Mouse (Mus musculus) liver, embryonic 12.5 days (tissue): ENCODE data around the gene Sgk2. TPM values are rescaled to one million over a fixed set of nuclear protein-coding genes. Genes with fewer than 3 reads are reported as not detected.
A peak's percentile ranks its signal among the peaks of the same experiment; 100 is the strongest.
"Not testable (repeated sequence)": the region's sequence is repeated elsewhere in the genome, so short reads cannot be mapped to it uniquely, and the experiment has no call there.

ENCODE experiments used
- ATAC-seq: fragments of 200-750 bp; cut with Nextera tagmentation; 2 replicates; pipeline ENCODE4 v1.8.0; 2017; ENCODE audit warnings: moderate number of reproducible peaks, mild to moderate bottlenecking, moderate library complexity
- H3K27ac ChIP-seq: fragments of 300-500 bp; sonication (generic); 2 replicates; pipeline ENCODE4 v1.5.1; 2016; ENCODE audit warnings: mild to moderate bottlenecking
- H3K27me3 ChIP-seq: fragments of 300-500 bp; sonication (generic); replicated peaks from 2 replicates; pipeline ENCODE4 v1.6.1; 2016; ENCODE audit warnings: mild to moderate bottlenecking, moderate library complexity
- H3K36me3 ChIP-seq: fragments of 300-500 bp; sonication (generic); 2 replicates; pipeline ENCODE4 v1.6.1; 2016; ENCODE audit warnings: mild to moderate bottlenecking, moderate library complexity
- H3K4me1 ChIP-seq: fragments of 300-500 bp; sonication (generic); 2 replicates; pipeline ENCODE4 v1.6.1; 2016
- H3K4me2 ChIP-seq: fragments of 300-500 bp; sonication (generic); 2 replicates; pipeline ENCODE4 v1.6.1; 2016; ENCODE audit warnings: mild to moderate bottlenecking, moderate library complexity
- H3K4me3 ChIP-seq: fragments of 300-500 bp; sonication (generic); 2 replicates; pipeline ENCODE4 v1.5.1; 2016; ENCODE audit warnings: mild to moderate bottlenecking, moderate library complexity
- H3K9ac ChIP-seq: fragments of 300-500 bp; sonication (generic); 2 replicates; pipeline ENCODE4 v1.6.1; 2016; ENCODE audit warnings: mild to moderate bottlenecking, moderate library complexity
- H3K9me3 ChIP-seq: fragments of 300-500 bp; sonication (generic); replicated peaks from 2 replicates; pipeline ENCODE4 v1.6.1; 2016; ENCODE audit warnings: mild to moderate bottlenecking, moderate library complexity
- whole genome bisulfite sequencing: fragments of 180-500 bp; shearing (Covaris S2); methylation state at CpG from one replicate; pipeline ENCODE4 v1.1.7; 2016; ENCODE audit not compliant: insufficient replicate concordance; 5-methylcytosine and 5-hydroxymethylcytosine counted together
- polyA plus RNA-seq: library from polyadenylated mRNA; unstranded; fragments of >200 nt; fragmentation: Nextera tagmentation; extraction: Ambion mirVana; gene quantifications from 2 replicates; pipeline ENCODE4 v1.2.1, GENCODE M21; 2016

Gene Sgk2
- polyA plus RNA-seq, 1 experiment from 2014 or later: 3.0 TPM

DNA sequence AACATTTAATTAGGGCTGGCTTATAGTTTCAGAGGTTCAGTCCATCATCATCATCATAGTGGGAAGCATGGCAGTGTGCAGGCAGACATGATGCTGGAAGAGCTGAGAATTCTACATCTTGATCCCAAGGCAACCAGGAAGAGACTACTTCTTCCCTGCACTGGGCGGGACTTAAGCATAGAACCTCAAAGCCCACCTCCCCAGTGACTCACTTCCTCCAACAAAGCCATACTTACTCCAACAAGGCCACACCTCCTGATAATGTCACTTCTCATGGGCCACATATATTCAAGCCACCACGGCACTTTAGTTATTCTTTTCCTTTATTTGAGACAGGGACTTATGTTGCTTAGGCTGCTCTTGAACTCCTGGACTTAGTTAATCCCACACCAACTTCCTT lies 62.0 kb downstream of the Sgk2 start:
- H3K36me3 ChIP-seq: peaks cover 36% of the 10 kb centered on the region
- H3K27ac ChIP-seq: no peak overlapping the region
- H3K4me1 ChIP-seq: peaks cover 10% of the 10 kb centered on the region
- WGBS: 71% methylated on average over 2 of the region's 2 CpGs
- no peak overlapping the region for H3K9ac ChIP-seq
- H3K4me3 ChIP-seq: no peak overlapping the region
- no peaks in the 10 kb centered on the region for H3K27me3 ChIP-seq
- H3K9me3 ChIP-seq: no peaks in the 10 kb centered on the region
- no peak overlapping the region for H3K4me2 ChIP-seq
- no peak for ATAC-seq

DNA sequence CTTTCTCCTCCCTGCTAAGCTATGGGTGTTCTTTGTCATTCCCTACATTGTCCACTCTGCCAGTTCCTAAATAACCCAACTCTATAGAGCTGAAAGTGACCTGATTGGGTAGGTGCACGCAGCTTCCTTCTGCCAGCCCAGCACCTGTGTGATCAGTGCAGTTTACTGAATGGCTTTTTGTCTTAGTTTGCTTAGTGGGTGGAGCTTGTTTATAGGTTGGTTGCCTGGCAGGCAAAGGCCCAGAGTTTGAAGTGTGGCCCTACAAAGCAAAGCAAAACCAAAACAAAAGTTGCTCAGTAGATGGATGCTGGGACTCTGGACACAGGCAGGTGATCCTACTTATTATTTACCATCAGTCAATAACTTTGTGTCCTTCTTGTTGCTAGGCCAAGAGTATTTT lies 64.6 kb downstream of the Sgk2 start:
- Histone ChIP-seq H3K9ac (no peak overlapping the region), H3K36me3 (peaks cover 17% of the 10 kb centered on the region), H3K27me3 (no peaks in the 10 kb centered on the region), H3K4me1 (peaks cover 27% of the 10 kb centered on the region), H3K27ac (no peak overlapping the region), H3K4me3 (no peak overlapping the region), H3K4me2 (no peak overlapping the region), H3K9me3 (no peaks in the 10 kb centered on the region)
- 65% methylated on average over 1 of the region's 1 CpGs for WGBS
- ATAC-seq: no peak

DNA sequence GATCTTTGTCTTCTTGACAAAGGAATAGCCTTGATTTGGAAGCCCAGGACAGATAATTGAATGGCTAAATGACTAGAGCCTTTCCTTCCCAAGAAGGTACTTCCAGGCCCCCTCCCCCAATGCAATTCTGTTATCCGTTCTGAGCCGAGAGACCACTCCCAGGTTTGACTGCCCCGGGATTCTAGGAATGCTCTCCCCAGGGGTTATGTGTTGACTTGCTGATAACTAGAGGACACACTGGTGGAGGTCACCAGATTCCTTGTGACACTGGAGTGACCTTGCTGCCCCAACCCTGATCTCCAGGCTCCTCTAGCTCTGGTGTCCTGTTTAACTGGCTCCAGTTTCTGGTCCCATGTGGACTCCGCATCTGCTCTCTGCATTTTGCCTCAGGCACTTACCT lies 65.0 kb downstream of the Sgk2 start:
- no peak overlapping the region for H3K27ac ChIP-seq
- no peak overlapping the region for H3K4me3 ChIP-seq
- peaks cover 31% of the 10 kb centered on the region for H3K4me1 ChIP-seq
- no peak for ATAC-seq
- WGBS: 47% methylated on average over 4 of the region's 4 CpGs
- H3K36me3 ChIP-seq: peaks cover 16% of the 10 kb centered on the region
- no peak overlapping the region for H3K4me2 ChIP-seq
- H3K27me3 ChIP-seq: no peaks in the 10 kb centered on the region
- no peaks in the 10 kb centered on the region for H3K9me3 ChIP-seq
- H3K9ac ChIP-seq: no peak overlapping the region

DNA sequence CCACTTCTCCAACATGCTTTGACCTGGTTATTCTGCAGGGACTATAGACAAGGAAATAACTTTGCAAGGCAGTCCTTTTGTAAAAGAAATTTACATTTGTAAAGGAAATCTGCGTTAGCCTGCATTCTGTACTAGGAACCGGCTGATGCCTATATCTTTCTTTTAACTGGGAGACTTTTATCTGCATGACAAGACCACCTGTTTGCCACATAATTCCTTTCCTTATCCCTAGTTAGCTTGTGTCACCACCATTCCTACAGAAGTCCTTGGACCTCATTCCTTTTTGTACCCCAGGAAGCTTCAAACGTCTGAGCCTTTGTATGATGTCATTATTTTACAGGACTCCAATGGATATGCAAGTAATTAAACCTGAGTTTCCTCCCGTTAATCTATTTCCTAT lies 65.7 kb downstream of the Sgk2 start:
- Histone ChIP-seq H3K27ac (no peak overlapping the region), H3K4me3 (no peak overlapping the region), H3K4me1 (peaks cover 33% of the 10 kb centered on the region), H3K36me3 (peaks cover 12% of the 10 kb centered on the region; the same call in 1 of the 2 replicates), H3K9ac (no peak overlapping the region), H3K9me3 (no peaks in the 10 kb centered on the region), H3K4me2 (no peak overlapping the region), H3K27me3 (no peaks in the 10 kb centered on the region)
- no peak for ATAC-seq
- WGBS: 71% methylated on average over 4 of the region's 4 CpGs

DNA sequence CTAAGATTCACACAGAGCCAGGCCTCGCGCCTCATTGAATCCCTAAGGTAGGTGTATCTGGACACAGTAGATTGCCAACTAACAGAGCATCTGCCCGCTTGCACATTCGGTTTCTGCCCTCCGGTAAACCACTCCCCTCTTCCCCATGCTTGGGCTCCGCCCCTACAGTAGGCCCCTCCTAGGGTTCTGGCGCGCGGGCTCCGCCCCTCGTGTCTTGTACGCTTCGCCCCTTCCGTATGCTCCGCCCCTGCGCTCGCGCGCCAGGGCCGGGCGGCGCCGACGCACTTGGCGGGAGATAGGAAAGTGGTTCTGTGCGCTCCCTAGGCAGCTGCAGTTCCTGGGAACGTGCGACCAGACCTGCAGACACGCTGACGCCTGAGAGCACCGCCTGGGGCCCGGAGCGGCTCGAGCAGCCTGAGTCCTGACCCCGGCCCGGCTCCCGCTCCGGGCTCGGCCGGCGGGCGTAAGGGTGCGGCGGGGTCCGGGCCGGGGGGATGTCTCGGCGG lies 67.3 kb downstream of the Sgk2 start, which contains the start of gene Mybl2:
Mybl2 (plus strand) TSS at position 353 of the 506 bp plus-strand sequence.
- Histone ChIP-seq H3K9ac (peak within 1 kb of the TSS; percentile 91), H3K36me3 (peaks cover 19% of the 10 kb centered on the region), H3K4me2 (peak within 1 kb of the TSS; percentile 94), H3K27ac (peak within 1 kb of the TSS; percentile 90), H3K4me1 (peaks cover 45% of the 10 kb centered on the region), H3K4me3 (peak within 1 kb of the TSS; percentile 81), H3K9me3 (no peaks in the 10 kb centered on the region), H3K27me3 (no peaks in the 10 kb centered on the region)
- peak; percentile 97 for ATAC-seq
- WGBS: under 1% methylated on average over 48 of the region's 48 CpGs

DNA sequence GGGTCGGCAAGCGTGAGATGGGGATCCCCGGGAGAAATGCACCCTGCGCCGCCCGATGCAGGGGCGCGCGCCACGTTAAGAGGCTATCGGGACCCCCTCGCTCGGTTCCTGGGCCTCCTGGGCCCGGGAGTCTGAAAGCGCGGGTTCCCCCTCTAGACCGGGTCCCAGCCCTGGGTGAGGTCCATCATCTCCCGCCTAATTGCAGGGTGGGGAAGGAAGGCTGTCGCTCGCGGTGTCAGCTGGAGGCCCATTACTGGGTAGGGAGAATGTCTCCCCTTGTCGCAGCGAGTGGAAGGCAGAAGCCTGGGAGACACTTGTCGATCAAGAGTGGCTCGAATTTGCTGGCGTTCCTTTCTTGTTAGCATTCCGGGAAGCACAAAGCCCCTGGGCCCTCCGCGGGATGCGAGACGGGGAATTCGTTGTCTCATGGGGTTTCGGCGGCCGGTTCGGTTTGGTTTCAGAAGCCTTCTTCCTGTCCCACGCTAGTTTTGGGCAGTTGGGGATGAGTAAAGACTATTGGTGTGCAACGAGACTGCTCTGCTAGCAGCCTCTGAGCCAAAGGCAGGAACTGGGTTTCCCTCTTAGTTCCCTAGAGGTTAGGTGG lies 67.9 kb downstream of the Sgk2 start:
- Histone ChIP-seq H3K4me2 (peak overlapping the region; percentile 94), H3K4me1 (peaks cover 51% of the 10 kb centered on the region), H3K9me3 (no peaks in the 10 kb centered on the region), H3K27ac (peak overlapping the region; percentile 90), H3K36me3 (peaks cover 25% of the 10 kb centered on the region), H3K4me3 (peak overlapping the region; percentile 81), H3K27me3 (no peaks in the 10 kb centered on the region), H3K9ac (peak overlapping the region; percentile 91)
- ATAC-seq: peak; percentile 55
- under 1% methylated on average over 36 of the region's 38 CpGs for WGBS

DNA sequence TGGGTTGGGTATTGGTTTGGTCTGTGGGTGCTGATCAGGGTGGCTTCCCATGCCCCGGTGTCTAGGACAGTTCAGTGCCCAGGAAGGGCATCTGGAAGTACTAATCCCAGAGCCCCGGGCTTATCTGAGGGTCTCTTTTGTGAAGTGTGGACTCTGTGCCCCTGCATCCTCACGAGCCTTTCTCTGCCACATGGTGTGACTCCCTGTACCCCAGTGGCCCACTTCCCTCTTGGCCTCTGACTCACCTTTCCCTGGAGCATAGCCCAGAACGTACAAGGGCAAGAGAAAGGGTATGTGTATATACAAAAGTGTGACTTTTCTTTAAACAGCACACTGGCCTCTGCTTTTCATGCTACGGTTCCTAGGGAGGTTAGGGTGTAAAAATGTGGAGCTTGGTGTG lies 68.6 kb downstream of the Sgk2 start:
- 22% methylated on average over 5 of the region's 5 CpGs for WGBS
- no peak for ATAC-seq
- Histone ChIP-seq H3K27me3 (no peaks in the 10 kb centered on the region), H3K9me3 (no peaks in the 10 kb centered on the region), H3K27ac (peak overlapping the region; percentile 90; the same call in 1 of the 2 replicates), H3K4me1 (peaks cover 57% of the 10 kb centered on the region), H3K4me3 (peak overlapping the region; percentile 81), H3K36me3 (peaks cover 28% of the 10 kb centered on the region), H3K4me2 (peak overlapping the region; percentile 94), H3K9ac (peak overlapping the region; percentile 91)

DNA sequence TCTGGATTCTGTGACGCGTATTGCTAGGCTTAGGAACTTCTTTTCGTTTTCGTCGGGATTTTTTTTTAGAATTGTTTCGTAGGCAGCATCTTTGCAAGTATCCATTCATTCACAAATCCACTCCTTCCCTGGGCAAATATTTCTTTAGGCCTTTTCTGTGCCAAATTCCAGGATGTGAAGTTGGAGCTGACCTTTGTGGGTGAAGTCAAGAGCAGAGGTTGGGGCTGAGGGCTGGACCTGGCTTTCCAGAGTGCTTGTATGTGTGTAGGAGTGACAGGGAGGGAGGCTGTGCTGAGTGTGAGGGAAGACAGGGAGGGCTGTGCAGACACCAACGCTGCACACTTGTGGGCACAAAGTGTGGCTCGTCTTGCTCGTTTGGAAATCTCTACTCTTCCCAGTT lies 69.5 kb downstream of the Sgk2 start:
- Histone ChIP-seq H3K36me3 (peaks cover 36% of the 10 kb centered on the region), H3K4me3 (peak overlapping the region; percentile 81), H3K4me2 (peak overlapping the region; percentile 94), H3K4me1 (peaks cover 65% of the 10 kb centered on the region), H3K9me3 (no peaks in the 10 kb centered on the region), H3K27me3 (no peaks in the 10 kb centered on the region), H3K9ac (peak overlapping the region; percentile 91; the same call in 1 of the 2 replicates), H3K27ac (no peak overlapping the region)
- ATAC-seq: no peak
- WGBS: 83% methylated on average over 9 of the region's 9 CpGs

DNA sequence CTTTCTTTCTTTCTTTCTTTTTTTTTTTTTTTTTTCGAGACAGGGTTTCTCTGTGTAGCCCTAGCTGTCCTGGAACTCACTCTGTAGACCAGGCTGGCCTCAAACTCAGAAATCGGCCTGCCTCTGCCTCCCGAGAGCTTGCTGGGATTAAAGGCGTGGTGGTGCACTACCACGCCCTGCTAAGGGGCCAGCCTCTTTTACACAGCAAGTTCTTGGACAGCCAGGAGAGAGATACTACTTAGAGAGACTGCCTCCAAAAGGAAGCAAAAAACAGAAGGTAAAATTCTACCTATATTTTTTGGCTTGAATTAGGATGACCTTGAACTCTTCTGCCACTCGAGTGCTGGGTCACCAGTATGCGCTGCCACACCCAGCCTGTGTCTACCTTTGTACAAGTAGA lies 71.9 kb downstream of the Sgk2 start:
- H3K27me3 ChIP-seq, H3K9me3 ChIP-seq, H3K4me3 ChIP-seq, H3K27ac ChIP-seq, H3K9ac ChIP-seq, ATAC-seq: not testable (repeated sequence)
- WGBS: 73% methylated on average over 7 of the region's 7 CpGs
- peaks cover 57% of the 10 kb centered on the region for H3K4me1 ChIP-seq
- H3K4me2 ChIP-seq: peak overlapping the region; percentile 12
- H3K36me3 ChIP-seq: peaks cover 60% of the 10 kb centered on the region

DNA sequence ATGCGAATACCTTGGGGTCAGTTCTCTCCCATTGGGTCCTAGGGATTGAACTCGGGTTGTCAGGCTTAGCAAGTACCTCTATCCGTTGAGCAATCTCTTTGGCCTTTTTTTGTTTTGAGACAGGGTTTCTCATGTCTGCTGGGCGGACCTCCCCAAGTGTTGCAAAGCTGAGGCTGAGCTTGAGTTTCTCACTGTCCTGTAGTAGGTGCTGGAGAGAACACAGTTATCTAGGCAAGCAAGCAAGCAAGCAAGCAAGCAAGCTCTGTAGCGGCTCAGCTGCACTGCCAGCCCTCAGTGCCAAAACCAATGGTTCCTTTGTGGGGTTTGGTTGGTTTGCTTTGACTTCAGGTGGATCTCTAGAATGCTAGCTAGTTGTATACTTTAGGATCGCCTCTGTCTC lies 73.5 kb downstream of the Sgk2 start:
- no peak for ATAC-seq
- H3K9ac ChIP-seq: no peak overlapping the region
- no peak overlapping the region for H3K4me3 ChIP-seq
- peaks cover 49% of the 10 kb centered on the region for H3K4me1 ChIP-seq
- WGBS: 46% methylated on average over 6 of the region's 6 CpGs
- no peak overlapping the region for H3K4me2 ChIP-seq
- peaks cover 77% of the 10 kb centered on the region for H3K36me3 ChIP-seq
- H3K27ac ChIP-seq: peak overlapping the region; percentile 33; the same call in 1 of the 2 replicates
- no peaks in the 10 kb centered on the region for H3K9me3 ChIP-seq
- no peaks in the 10 kb centered on the region for H3K27me3 ChIP-seq

DNA sequence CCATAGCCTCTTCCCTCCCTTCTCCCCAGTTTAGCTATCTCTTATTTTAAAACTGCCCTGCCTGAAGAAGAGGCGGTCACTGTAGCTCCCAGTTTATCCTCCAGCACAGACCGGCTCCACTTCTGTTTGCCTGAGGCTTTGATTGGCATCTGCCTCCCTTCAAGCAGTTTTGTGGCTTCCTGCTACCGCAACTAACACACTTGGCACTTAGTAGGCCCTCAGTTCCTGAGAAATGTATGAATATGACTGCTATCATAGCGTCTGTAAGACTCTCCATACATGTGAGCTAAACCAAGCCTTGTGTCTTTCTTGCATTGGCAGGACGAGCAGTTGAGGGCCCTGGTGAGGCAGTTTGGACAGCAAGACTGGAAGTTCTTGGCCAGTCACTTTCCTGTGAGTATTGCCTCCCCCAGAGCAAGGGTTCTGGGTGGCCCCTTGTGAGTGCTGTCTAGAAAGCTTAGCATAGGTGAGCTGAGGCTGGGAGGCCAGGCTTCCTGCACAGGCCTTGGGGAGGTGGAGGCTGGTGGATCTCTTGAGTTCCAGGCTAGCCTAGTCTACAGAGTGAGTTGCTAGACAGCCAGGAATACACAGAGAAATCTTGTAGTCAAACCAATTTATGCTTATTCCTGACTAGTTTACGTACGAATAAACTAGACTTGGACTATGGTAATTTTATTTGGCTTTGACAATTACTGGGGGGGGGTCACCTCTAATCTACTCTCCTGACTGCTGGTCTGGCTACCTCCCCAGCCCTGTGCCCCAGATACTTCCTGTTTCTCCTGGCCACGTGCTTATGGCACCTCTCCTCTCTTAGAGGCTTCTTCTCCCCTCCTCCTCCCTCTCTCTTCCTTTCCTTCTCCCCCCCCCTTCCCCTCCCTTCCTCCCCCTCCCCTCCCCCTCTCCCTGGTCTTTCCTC lies 74.3 kb downstream of the Sgk2 start:
- Histone ChIP-seq H3K9ac (no peak overlapping the region), H3K36me3 (peaks cover 85% of the 10 kb centered on the region), H3K4me3 (no peak overlapping the region), H3K4me2 (no peak overlapping the region), H3K27ac (0 out of 2 replicates have a peak overlapping the region, but pooled peaks have one; percentile 28), H3K9me3 (no peaks in the 10 kb centered on the region), H3K27me3 (no peaks in the 10 kb centered on the region), H3K4me1 (peaks cover 41% of the 10 kb centered on the region)
- 50% methylated on average over 8 of the region's 8 CpGs for WGBS
- ATAC-seq: no peak

DNA sequence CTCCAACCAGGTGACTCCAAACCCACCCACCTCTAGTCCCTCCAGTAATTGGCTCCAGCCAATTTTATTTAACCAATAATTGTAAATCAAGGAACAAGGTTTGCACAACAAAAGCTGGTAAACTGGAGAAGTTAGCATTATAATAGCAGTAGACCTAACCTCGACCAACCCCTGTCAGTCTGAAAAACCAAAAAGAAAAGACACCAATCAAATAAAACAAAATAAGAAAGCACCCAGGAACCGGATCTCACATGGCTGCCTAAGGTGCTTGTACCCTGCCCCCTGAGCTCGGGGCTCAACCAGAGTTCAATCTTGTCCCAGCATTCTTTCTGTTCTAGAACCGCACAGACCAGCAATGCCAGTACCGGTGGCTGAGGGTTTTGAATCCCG lies 75.0 kb downstream of the Sgk2 start:
- no peak for ATAC-seq
- H3K36me3 ChIP-seq: peaks cover 86% of the 10 kb centered on the region
- 78% methylated on average over 6 of the region's 6 CpGs for WGBS
- no peaks in the 10 kb centered on the region for H3K27me3 ChIP-seq
- no peak overlapping the region for H3K4me3 ChIP-seq
- no peak overlapping the region for H3K4me2 ChIP-seq
- 0 out of 2 replicates have a peak overlapping the region, but pooled peaks have one; percentile 28 for H3K27ac ChIP-seq
- peaks cover 34% of the 10 kb centered on the region for H3K4me1 ChIP-seq
- no peaks in the 10 kb centered on the region for H3K9me3 ChIP-seq
- H3K9ac ChIP-seq: no peak overlapping the region
